Mouse (Mus musculus) testis, adult 2 months (tissue): ENCODE results near the gene Hist1h1c.

Experiments
- CTCF ChIP-seq: fragments of 200-500 bp; IDR thresholded peaks from 2 replicates; pipeline ENCODE4 v1.5.1; 2012; ENCODE audit warnings: low read depth, mild to moderate bottlenecking, inconsistent platforms, low read length, moderate library complexity; ENCODE audit not compliant: control insufficient read depth, insufficient read depth, insufficient replicate concordance
- POLR2A ChIP-seq: fragments of 200-500 bp; IDR thresholded peaks from 2 replicates; pipeline ENCODE4 v1.6.1; 2012; ENCODE audit warnings: low read depth, mild to moderate bottlenecking, inconsistent platforms, low read length, moderate library complexity; ENCODE audit not compliant: control insufficient read depth

DNA sequence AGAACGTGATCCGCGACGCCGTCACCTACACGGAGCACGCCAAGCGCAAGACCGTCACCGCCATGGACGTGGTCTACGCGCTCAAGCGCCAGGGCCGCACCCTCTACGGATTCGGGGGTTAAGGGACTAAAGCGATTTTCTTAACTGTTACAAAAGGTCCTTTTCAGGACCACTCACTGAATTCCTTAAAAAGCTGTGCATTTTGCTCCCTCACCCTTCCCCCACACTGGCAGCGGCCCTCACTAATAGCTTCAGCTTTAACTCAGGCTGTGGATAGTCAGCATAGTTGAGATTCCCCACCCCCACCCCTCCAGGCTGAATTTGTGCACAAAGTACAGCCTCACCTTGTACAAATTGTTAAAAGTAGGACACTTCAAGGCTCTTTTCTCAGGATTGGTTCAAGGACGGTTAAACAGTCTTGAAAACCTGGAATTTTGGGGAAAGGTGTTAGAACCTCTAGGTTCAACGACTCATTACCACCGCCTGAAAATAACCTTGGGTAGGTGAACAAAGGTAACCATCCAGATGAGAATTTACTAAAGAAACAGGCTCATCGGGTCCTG, 18.7 kb downstream of the Hist1h1c start:
- TF ChIP-seq CTCF (no peak), POLR2A (no peak)
